Mouse (Mus musculus) small intestine, adult 2 months (tissue): ENCODE results near the gene Gab2.

ENCODE experiments used
- CTCF ChIP-seq: fragments of 200-500 bp; IDR thresholded peaks from 2 replicates; pipeline ENCODE4 v1.5.1; 2012; ENCODE audit warnings: low read depth, mild to moderate bottlenecking, control low read depth, inconsistent platforms, low read length, moderate library complexity, mixed read lengths; ENCODE audit not compliant: insufficient replicate concordance, insufficient read length; ENCODE audit errors: extremely low read depth
- POLR2A ChIP-seq: fragments of 200-500 bp; IDR thresholded peaks from 2 replicates; pipeline ENCODE4 v1.6.1; 2012; ENCODE audit warnings: low read depth, mild to moderate bottlenecking, control low read depth, inconsistent platforms, low read length, moderate library complexity

GRCm38 (mm10) chr7:97348318-97348717 is 266.9 kb downstream of the Gab2 start:
- TF ChIP-seq POLR2A (no peak), CTCF (no peak)
